Mouse (Mus musculus) ovary, postnatal 14 days (tissue): ENCODE measurements around the gene Apex1.
"Not testable (repeated sequence)": the region's sequence is repeated elsewhere in the genome, so short reads cannot be mapped to it uniquely, and the experiment has no call there.

ENCODE experiments used
- DNase-seq: peaks from one replicate; pipeline ENCODE4 v3.0.0; 2022; ENCODE audit warnings: low spot score

The Apex1 gene

DNA sequence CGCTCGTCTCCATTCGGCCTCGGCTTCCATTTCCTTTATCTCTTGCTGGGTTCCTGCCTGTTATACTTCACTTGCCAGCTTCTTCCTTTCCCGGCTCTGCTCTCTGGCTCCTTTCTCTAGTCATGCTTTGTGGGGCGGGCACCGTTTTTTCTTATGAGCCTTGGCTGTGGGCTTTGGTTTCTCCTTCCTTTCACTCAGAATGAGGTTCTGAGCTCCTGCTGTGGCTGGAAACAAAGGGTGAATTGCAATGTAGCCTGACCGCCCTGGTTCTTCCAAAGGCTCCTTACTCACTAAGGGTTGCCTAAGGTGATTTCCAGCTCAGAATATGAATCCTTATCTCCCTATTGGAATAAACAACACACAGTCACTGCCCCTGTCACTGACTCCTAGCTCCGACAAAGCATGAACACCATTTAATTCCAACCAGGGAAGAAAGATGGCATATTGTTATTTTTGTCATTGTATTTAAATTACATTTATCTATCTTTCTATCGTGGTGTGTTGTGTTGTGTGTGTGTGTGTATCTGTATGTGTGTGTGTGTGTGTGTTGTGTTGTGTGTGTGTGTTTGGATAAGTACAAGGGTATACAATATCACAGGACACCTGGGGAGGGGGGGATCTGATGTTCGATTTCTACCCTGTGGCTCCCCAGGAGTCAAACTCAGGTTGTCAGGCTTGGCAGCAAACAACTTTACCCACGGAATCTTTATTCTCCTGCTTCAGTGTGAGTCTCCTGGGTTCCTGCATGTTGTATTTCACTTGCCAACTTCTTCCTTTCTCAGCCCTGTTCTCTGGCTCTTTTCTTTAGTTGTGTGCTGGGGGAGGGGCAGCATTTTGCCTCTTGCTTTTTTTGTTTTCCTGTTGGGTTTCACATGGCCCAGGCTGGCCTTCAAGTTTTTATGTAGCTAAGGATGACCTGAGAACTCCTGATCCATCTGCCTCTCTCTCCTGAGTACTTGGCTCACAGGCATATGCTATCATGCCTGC is 45.1 kb downstream of the Apex1 start:
- no peak for DNase-seq

DNA sequence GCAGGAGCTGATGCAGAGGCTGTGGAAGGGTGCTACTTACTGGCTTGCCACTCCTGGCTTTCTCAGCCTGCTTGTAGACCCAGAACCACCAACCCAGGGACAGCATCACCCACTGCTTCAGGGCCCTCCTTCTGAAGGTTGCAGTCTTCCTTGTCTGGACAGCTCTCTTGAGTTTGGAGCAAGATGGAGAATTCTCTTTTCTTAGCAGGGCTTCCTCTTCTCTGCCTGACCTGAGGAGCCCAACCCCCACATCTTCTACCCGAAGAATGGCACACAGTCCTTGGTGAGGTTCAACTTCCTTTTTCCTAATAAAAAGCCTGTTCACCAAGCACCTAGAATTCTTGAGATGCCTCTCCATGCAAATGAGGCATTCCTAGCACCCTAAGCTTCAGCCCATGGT is 46.1 kb downstream of the Apex1 start:
- DNase-seq = no peak

DNA sequence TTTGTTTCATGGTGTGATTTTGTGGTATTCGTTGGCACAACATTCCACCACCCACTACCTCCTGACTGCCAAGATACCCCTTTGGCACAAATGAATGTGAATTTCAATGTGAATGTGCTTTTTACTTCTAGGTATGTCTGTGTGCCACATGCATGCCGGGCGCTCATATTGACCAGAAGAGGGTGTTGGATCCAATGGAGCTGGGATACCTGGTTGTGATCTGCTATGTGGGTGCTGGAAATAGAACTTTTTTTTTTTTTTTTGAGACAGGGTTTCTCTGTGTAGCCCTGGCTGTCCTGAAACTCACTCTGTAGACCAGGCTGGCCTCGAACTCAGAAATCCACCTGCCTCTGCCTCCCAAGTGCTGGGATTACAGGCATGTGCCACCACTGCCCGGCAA is 48.3 kb downstream of the Apex1 start:
- not testable (repeated sequence) for DNase-seq

DNA sequence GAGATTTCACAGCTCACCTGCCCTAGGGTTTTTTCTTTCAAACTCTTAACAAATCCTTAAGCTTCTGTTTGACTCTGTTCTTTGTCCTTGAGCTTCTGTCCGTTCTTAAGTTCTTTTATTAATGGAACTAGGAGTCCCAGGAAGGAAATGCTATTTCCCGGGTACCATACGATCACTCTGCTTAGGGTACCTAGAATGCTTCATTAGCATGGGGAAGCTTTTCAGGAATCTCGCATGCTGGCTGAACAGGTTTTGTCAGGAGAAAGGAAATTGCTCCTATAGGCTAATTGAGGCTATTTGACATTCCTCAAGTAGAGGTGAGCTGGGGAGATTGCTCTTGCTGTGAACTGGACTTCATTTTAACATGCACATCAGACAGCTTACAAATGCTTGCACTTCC is 48.9 kb downstream of the Apex1 start:
- no peak for DNase-seq

DNA sequence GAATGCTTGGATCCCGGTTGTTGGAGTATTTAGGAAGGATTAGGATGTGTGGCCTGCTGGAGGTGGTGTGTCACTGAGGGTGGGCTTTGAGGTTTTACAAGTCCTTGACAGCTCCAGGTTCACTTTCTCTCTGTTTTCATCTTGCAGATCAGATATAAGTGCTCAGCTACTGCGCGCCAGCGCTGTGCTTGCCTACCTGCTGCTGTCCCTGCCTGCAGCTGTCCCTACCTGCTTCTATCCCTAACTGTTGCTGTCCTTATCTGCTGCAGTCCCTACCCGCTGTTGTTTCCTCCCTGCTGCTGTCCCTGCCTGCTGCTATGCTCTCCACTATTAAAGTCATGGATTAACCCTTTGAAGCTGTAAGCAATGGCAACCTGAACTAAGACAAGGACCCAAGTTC is 50.2 kb downstream of the Apex1 start:
- DNase-seq = no peak

DNA sequence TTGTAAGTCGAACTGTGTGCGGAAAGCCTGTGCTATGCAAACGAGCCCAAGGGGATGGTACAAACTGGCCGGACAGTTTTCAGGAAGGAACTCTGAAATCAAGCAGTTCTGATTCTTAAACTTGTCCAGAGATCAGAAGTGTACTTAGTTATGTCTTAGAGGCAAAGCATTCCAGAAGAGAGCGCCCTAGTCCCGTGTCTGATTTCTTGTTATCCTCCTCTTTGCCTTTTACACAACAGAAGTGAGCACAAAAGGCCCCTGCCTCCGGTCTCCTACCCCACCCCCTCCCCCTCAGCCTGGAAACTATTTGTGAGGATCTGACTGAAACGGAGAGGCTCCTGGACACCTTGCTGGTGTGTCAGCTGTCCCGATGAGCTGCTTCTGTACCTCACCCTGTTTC is 51.9 kb downstream of the Apex1 start:
- DNase-seq = no peak
